Mouse (Mus musculus): ENCODE measurements around the gene Cfap77. TPM values are rescaled to one million over a fixed set of nuclear protein-coding genes. Genes with fewer than 3 reads are reported as not detected.

The Cfap77 gene
- total RNA-seq, 2 experiments from 2014 or later = 0.26 to 0.27 TPM

DNA sequence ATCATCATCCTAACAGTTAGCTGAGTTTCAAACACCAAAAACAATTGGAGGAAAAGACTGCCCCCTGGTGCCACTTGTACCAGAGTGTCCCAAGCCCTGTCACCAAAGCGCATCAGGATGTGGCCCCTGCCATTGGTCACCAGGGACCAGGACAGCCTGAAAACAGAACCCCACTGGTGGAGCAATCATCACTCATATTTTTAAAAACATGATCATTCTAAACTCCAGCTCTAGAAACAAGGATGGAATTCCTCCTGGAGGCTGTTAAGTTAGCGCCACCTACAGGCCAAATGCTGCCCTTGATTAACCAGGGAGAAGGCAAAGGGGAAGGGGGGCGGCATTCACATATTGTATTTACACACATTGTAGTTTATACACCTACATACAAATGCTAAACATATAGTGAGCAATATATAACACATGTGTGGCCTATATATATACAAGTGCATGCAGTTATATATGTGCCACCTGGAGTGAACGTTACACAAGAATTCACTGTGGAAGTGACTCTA lies 1.9 kb downstream of the Cfap77 start:
- peak; percentile 35 to 63 for DNase-seq (ENCODE audit: low spot score in 2 of 2)

DNA sequence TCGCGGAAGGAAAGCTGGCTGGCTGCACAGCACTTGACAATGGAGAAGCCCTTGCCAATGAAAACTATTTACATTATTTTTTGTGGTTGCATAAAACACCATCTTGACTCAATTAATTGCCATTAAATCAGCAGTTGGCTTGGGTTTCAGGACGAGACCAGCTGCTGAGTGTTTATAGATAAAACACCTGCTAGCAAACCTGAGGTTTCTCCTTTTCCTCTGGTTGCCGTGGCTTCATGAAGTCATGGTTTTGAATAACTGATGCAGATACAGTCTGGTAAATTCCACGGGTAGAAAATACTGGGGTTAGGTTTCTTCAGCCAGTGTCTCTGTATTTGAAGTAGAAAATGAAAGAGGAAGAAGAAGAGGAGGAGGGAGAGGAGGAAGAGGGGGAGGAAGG lies 2.9 kb downstream of the Cfap77 start:
- no peak for DNase-seq (ENCODE audit: low spot score in 2 of 2)

DNA sequence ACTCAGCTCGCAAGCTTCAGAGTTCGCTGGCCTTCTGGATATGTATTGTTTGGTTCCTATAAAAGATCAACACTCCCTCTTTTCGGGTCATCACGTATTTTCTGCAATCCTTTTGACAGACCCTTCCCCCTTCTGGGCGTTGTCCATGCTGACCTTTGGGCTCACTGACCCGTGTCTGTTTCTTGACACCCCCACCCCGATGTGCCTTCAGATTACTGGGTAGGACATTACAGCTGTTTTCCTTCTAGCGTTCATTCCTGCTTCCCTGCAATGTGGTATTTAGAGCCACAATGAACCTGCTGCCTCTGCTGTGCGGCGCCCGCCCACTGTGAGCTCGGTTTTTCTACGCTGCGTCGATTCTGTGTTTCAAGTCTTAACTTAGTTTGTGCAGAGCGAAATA lies 8.7 kb downstream of the Cfap77 start:
- DNase-seq (ENCODE audit: low spot score in 2 of 2) = no peak

DNA sequence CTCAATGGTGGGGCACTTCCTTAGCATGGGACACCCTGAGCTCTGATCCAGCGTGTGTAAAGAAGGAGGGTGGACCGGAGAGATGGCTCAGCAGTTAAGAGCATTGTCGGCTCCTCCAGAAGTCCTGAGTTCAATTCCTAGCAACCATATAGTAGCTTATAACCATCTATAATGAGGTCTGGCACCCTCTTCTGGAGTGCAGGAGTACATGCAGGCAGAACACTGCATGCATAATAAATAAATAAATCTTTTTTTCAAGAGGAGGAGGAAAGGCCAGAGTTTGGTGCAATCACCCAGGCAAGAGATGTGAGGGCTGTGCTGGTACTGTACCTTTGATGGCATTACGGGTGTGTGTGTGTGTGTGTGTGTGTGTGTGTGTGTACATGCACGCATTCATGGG lies 12.7 kb downstream of the Cfap77 start:
- no peak for DNase-seq (ENCODE audit: low spot score in 2 of 2)

DNA sequence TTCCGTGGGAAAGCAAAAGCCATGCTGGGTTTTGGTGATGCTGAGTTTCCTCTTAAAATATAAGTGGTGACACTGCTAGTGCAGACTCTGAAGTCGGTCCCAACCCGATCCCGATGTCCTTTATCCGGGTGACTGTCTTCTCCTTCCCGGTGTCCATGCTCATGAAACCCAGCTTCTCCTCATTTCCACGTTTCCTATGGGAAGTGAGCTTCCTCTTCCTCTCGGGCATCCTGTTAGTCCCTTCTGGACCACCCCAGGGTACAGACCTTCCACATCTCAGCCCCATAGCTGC lies 13.4 kb downstream of the Cfap77 start:
- no peak for DNase-seq (ENCODE audit: low spot score in 2 of 2)

DNA sequence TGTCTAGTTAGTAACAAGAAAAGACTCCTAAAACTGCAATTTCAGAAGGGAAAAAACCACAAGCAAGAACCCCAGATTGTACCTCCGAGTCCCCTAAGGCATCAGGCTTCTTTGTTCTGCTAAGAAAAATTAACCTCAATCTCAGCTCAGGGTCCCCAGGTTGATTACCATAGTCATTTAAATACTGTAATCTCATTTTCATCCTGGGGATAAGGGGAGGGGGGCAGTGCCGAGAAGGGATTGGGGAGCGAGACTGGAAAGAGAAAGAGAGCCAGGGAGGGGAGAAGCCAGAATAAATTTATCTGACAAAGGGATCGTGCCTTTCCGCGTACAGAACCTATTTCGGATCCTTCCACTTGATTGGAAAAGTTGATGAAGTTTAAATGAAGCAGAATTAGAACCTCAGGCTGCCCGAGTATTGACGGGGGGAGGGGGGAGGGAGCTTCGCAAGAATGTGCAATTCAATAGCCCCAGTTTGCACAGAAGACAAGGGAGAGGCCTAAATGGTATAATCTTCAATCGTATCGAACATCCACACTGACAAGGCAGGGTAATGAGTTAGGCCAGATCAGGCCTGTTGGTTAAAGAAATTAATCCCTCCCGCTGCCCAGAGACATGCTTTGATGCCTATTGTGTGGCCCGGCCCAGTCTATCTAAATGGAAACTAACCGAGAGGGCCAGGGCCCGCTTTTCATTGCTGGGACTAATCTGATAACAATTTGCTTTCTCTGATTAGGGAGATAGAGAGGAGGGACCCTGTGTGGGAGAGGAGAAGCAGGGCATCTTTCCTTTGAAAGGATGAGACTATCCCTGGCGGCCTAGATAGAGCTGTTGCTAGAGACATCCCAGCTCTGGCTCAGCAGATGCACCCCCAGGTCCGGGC lies 14.0 kb downstream of the Cfap77 start:
- DNase-seq (ENCODE audit: low spot score in 2 of 2) = no peak

DNA sequence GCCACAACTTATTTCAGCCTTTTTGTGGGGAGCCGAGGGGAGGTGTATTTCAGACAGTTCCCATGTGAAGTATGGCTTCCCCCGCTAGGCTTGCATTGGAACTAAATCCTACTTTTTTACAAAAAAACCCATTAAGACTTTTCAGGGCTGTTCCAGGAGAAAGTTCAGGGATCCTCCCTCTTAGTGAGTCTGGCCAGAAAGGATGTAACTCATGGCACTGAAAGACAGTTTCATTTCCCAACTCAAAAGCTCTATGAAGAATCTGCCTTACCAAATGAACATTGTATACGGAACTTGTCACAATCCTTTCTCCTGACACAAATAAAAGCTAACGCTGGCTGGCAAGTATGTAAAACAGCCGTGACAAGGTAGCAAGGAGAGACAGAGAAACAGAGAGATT lies 15.1 kb downstream of the Cfap77 start:
- DNase-seq (ENCODE audit: low spot score in 2 of 2) = no peak

DNA sequence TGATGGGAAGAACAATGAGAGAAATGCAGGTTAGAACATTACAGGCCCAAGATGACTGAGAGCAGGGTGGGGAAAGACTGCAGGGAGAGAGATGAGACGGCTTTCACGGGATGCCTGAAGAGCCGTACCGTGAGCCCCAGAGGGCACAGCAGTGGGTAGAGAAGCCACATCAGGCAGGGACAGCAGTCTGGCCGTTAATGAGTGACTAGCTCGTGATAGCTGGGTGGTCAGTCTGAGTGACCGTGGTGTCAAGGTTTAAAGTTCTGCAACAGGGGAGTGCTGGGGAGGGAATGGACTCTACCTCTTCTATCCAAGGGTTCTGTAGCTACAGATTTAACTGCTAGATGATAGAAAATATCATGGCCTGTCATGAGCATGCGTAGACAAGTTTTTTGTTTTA lies 19.2 kb downstream of the Cfap77 start:
- DNase-seq (ENCODE audit: low spot score in 2 of 2) = no peak

DNA sequence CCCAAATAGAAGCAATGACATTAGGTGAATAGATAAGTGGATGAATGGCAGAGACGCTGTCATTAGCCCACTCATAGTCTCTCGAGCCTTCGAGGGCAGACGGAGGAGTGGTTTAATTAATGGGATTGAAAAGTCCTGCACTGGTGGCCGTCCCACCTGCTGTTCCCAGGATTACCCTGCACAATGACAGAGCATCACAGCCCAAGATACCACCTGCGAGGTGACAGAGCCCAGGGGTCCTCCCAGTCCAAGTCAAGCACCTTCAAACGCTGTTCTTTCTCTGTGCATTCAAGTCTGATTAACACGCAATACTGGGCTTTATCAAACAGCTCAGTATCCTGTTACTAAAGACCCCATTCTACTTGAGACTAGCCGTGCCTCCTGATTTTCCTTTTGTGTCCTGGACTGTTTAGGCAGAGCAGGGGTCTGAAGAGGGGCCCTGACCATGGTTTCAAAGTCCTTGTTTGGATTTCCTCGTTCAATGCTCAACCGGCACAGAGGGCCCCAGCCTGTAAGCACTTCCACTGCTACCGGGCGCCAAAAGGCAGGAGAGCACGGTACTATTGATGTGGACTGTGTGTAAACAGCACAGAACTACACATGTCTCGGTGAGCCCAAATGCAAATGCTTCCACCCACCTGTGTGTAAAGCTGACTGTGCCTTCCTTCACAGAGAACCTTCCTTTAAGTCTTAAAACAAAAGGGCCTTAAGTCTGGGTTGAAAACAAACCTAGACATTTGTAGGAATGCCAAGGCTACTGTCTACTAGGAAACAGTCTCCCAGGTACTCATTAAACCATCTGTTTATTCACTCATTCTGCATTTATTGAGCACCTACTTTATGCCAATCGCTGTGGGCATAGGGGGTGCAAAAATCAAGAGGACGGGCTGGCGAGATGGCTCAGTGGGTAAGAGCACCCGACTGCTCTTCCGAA lies 20.1 kb downstream of the Cfap77 start:
- DNase-seq (ENCODE audit: low spot score in 2 of 2) = no peak

DNA sequence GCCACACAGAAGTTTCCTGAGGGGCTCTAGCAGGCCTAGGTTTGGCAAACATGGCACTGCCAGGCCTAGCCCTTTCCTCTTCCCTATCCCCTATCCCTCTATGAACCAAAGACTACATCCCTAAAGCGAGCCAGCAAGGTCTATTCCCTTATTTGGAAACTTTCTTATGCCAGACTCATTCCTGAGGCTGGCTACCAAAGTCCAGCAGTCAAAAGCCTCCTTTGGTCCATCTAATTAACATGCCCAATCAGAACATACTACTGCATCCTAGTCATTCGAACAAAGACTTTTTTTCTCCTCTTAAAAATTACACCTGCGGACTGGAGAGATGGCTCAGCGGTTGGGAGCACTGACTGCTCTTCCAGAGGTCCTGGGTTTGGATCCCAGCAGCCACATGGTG lies 22.9 kb downstream of the Cfap77 start:
- DNase-seq (ENCODE audit: low spot score in 2 of 2) = no peak

DNA sequence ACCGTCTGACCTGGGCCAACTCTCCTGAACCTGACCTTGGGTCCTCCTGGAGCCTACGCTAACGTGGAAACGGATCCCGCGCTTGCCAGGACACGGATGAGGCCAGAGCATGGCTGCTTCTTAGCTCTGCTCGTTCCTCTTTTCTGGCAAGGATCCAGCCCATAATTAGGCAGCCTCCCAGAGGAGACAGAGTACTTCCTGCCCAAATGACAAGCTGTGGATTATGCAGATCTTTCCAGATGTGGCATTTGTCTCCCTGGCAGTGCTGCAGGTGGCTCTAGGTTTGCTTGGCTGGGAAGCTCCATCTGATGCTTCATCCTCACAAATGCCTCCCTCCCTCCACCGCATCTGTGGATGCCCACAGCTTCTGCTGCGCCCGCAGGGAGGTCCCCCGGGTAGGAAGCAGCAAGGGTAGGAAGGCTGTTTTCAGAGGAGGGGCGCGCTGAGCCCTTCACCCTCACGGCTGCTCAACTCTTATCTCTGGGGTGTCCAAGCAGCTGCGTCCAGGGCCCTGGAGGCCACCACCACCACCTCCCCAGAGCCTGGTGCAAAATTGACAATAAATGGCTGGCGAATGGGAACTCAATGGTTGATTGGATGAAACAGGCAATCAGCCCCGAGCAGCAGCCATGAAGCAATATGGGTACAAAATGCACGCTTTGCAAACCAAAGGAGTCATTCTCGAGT lies 24.7 kb downstream of the Cfap77 start:
- no peak for DNase-seq (ENCODE audit: low spot score in 2 of 2)

DNA sequence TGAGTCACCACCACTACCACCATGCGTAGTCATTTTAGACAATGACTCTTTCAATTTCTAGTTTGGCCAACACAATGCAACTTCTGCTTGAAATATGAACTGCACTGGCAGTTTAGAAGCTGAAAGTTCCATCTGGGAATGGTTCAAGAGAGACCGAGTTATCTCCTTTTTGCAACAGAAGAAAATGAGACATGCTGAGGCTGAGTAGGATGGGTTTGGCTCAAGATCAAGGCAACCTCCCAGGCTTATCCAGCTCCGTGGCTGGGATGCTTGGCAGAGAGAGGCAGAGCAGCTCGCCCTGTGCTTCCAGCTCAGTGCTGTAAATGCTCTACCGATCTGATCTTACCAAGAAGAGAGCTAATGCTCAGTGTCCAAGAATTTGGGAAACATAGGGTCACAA lies 29.6 kb downstream of the Cfap77 start:
- no peak for DNase-seq (ENCODE audit: low spot score in 2 of 2)

DNA sequence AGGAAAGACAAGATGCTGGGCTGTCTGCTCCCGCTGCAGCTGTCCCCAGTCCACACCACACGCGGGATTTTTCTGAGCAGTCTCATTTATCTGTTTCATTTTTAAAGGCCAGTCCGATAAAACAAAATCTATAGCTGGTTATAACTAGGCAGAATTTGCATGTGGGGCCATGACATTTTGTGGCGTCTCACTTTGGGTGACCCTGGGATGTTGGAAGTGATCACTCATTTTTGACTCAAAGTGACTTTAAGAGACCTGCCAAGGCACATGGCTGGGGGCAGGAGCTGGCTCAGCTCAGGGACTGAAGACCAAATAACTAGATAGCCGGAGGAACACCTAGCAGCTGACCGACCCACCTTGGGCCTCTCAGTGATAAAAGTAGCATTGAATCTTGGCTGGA lies 31.9 kb downstream of the Cfap77 start:
- DNase-seq (ENCODE audit: low spot score in 2 of 2) = no peak

DNA sequence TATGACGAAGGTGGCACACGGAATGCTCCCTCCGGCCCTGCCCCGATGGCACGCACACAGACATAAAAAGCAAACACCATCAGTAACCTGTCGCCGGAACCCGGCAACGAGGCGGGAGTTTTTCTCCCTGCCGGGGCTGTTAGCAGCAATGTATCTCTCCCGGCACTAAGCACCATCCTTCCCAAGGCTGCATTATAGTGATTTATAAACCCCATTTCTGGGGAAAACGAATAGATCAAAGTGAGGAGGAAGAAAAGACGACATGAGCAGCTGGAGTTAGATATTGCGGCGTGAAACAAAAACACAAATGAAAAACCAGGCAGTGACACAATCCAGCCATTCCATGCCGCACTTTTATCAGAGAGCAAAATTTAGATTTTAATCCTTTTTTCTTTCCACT lies 33.8 kb downstream of the Cfap77 start:
- DNase-seq (ENCODE audit: low spot score in 2 of 2) = no peak

DNA sequence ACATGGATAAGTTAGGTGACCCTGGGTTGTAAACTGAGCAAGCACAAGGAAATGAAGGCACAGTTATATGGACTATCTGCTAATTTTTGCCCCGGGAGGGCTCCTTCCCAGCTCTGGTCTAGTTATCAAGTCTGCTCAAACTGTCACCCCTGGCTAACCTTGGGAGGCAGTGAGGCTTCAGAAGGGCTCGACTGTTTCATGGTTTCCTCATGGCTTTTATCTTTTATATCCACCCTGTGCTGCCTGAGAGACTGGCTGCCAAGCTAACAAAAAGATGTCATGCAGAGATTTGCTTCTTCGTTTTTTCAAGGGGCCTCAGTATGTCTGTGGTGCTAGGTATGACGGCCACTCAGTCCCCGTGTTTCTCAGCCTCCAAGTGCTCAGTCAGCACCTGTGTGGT lies 36.2 kb downstream of the Cfap77 start:
- DNase-seq (ENCODE audit: low spot score in 2 of 2) = no peak

DNA sequence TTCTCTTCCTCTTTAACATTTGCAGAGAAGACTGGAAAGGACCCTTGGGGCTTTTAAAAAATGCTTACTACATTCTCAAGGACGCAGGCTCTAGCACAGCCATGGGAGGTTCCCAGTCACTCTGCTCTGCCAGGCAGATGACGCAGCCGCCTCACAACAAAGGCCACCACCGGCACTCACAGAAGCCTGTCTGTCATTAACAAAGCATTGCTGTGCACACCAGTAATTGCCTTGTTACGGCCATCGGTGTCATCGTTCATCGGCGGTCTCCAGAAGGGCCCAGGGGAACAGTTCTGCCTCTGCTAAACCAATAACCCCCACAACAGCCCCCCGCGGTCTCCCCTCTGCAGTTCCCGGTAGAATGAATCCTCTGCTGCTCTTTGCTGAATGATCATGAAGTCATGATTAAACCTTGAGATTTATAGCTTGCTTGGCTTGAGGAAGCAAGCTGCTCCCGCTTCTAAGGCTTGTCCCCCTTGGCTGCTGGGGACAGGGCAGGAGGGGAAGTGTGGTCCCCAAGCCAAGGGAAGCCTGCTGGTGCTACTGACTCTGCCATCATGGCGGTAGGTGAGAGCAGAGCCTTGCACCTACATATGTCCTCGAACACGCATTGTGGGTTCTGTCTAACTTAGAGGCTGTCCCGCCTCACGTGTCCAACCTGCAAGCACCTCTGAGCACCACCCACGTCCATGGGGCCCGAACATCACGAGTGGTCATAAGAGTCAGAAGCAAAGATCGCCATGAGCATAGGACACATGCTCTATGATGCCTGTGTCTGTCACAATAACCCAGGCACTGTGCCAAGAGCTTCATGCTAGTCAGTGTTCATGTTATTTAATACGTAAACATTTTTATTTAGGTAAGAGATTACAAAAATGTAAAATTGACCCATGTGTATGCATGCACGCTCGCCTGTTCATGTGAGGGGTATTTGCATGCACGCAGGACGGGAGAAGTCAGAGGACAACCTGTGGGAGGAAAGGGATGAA lies 38.0 kb downstream of the Cfap77 start:
- no peak for DNase-seq (ENCODE audit: low spot score in 2 of 2)

DNA sequence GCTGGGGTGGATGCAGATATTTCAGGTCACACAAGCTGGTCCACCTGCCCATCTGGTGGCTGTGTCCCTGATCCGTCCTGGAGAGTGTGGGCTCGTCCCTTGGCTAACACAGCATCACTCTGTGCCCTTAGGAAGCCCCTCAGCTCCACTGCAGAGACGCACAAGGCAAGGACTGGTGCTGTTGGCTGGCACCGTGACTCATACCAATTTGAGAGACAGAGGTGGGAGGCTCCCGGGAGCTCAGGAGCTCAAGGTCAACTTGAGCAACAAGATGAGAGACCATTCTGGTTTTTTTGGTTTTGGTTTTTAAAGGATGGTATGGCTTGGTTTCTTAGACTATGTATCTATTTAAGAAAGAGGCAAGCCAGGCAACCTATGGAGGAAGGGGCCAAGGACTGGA lies 42.3 kb downstream of the Cfap77 start:
- DNase-seq (ENCODE audit: low spot score in 2 of 2) = no peak

DNA sequence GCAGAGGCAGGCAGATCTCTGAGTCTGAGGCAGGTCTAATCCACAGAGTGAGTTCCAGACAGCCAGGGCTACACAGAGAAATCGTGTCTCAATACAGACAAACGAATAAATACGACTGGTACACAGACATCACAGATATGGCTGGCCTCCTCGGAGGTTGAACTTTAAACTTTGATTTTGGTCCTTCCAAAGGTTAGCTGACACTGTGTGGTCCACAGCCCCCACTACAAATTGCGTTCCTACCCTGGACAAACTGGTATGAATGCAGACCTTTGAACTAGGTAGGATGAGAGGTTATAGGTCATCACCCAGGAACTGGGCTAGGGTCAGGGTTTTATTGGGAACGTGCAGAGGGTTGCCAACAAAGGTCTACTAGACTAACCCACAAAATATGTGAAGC lies 47.2 kb downstream of the Cfap77 start:
- DNase-seq (ENCODE audit: low spot score in 2 of 2) = no peak

DNA sequence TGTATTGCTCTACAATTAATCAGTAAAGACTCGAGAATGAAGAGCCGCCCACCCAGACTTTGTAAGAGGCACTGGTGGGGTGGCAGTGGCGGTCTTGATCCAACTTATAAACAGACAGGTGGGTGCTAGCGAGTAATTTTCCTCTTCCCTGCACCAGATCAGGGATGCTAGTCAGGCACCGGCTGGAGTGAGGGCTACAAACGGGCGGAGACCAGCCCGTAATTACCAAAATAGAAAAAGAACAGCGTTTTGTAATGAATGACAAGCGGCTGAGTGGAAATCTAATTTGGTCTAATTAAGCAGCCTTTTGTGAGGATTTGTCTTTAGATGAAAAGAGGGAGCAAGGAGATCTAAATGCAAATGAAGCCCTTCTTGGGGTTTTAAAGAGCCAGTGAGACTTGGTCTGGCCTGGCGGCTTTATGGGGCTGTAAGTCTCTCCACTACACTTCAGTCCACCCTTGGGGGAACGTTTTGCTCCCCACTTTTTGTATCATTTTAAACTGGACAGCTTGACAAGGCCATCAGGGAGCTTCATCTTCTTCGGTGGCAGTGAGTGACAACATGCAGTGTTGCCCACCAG lies 48.3 kb downstream of the Cfap77 start:
- no peak for DNase-seq (ENCODE audit: low spot score in 2 of 2)

DNA sequence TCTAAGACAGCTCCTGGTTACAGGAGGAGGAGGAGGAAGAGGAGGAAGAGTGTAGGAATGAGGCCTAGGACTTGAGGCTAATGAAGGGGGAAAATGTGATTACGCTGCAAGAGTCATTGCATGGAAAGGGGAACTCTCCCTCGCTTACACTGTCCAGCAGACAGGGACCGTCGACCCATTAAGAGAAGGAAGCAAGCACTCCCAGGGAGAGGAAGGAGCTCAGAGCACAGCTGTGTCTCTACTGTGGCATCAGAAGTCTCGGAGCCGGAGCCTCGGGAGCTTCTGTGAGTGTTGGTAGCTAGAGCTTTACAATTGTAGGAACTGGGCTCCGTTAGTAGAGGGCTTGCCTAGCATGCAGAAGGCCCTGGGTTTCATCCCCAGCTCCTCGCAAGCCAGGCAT lies 50.8 kb downstream of the Cfap77 start:
- DNase-seq (ENCODE audit: low spot score in 2 of 2) = no peak
